Mouse (Mus musculus) brain, adult 2 months (tissue): ENCODE data around the gene Selenon.
"Not testable (repeated sequence)": the region's sequence is repeated elsewhere in the genome, so short reads cannot be mapped to it uniquely, and the experiment has no call there.

Experiments used
- DNase-seq: peaks from one replicate; pipeline ENCODE4 v3.0.0; 2011; ENCODE audit warnings: low read depth, low spot score

Selenon gene

DNA sequence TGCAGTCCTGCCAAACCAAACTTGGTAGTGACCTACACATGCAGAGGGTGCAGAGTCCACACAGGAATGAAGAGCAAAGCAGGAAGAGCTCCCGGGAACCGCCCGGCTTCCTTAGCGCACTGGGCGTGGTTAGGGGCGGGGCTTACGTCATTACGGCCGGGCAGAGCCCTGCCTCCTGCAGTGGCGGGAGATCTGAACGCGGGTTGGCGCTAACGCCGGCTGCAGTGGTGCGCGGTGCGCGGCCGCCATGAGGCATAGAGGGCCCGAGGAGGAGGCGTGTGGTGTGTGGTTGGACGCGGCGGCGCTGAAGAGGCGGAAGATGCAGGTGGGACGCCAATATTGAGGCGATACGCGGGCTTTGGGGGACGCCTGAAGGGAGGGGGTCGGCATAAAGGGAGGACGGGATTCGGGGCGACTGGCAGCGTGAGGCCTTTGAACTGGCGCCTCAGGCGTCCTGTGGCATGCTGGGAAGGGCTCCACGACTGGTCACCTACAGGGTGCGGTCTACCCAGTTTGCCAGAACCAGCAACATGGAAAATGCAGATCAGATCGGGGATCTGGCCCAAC lies 41.0 kb downstream of the Selenon start, which contains the start of gene Aunip:
Gene Aunip (plus strand): TSS at position 155 of the 567 bp plus-strand sequence.
- DNase-seq = peak; percentile 95

DNA sequence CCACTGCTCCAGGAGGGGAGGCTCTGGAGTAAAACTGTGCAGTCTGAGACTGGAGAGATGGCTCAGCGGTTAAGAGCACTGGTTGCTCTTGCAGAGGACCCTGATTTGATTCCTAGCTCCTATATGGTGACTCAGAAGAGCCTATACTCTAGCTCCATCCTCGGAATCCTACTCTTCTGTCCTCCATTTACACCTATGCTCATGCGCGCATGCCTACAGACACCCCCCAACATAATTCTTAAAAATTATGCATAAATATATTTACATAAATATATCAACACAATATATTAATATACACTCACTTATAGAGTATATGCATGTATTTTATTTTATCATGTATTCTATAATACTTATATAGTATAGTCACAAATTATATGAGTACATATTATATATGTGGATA lies 41.6 kb downstream of the Selenon start:
- DNase-seq = no peak

DNA sequence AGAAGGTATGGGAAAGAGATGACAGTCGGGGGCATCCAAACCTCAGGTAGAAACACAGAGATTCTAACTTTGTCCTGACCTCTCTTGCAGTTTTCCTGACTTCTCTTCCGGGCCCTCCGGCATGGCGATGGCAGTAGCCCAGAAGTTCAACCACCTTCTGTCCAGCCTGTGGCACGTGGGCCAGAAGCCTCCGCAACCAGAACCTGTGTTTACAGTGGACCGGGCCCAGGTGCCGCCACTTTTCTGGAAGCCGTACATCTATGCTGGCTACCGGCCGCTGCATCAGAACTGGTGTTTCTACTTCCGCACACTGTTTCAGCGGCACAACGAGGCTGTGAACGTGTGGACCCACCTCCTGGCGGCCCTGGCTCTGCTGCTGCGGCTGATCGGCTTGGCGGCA lies 45.3 kb downstream of the Selenon start:
- DNase-seq = no peak

DNA sequence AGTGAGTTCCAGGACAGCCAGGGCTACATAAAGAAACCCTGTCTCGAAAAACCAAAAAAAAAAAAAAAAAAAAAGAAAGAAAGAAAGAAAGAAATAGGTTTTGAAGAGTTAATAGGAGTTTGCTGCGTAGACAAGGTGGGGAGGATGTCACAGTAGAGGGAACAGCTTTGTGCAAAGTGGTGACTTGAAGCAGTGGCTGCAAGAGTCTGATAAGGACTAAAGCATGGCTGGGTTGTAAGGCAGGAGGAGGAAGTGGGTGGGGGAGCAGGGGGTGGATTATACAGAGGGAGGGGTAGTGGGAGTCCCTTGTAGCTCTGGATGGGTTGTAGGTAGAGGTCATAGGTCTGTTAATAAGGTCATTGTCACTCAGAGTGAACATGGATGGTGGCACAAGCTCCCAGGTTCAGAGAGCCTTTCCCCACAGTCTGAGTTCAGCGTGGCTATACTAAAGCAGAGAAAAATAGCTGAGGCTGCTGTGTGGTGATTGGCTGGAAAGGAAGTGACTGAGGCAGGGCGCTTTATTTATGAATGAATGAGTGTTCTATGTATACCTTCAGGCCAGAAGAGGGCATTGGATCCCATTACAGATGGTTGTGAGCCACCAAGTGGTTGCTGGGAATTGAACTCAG lies 45.9 kb downstream of the Selenon start:
- no peak for DNase-seq

DNA sequence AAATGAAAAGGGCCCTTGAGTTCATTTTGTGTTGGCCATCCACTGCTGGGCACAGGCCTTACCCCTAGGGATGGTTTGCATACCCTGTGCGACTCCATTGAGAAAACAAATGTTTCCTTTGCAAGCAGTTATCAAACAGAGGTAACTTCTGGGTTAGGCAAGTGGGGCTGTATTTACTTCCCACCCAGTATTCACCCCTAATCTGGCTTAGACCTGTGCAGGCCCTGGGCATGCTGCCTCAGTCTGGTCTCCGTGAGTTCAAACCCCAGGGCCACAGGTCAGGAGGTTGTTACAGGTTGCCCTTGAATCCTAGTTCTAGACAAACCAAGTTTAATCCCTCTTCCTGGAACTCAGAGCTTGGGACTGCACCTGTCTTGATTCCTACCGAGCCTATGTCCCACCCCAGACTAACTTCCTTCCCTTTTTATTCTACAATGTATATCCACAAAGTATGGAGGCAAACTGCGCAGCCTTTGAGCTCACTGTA lies 46.6 kb downstream of the Selenon start:
- no peak for DNase-seq

DNA sequence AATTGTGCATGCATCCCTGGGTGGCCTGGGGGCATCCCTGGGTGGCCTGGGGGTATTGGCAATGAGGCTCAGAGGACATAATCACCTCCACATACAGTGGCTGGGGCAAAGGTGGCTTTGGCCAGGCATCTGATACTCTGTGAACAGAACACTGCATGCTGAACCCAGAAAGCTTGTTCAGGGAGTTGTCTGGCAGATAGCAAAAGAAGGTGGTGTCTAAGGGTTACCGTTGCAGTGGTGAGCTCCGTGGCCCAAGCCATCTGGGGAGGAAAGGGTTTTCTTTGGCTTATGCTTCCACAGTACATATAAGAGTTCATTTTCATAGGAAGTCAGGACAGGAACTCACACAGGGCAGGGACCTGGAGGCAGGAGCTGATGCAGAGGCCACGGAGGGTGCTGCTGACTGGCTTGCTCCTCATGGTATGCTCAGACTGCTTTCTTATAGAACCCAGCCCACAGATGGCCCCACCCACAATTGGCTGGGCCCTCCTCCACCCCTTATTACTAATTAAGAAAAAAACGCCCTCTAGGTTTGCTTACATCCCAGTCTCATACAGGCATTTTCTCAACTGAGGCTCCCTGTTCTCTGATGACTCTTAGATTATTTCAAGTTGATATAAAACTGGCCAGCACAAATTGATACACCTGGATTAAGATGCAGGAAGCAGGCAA lies 48.1 kb downstream of the Selenon start:
- DNase-seq = no peak

DNA sequence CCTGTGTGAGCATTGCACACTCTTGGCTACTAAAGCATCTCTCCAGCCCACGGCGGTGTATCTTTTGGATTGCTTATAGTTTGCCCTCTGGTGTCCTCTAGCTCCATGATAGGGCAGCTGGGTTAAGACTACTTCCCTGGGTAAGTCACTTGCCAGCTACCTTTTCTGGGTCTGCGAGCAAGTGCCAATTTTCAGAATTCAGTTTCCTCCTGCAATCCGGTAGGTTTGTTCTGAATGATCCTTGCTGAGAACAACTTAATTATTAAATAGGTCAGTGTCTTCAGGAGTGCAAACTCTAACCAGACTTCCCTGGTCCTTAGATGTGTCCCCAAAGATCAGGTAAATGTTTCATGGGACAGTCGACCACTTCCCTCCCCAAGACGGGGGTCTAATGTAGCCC lies 50.9 kb downstream of the Selenon start:
- no peak for DNase-seq

DNA sequence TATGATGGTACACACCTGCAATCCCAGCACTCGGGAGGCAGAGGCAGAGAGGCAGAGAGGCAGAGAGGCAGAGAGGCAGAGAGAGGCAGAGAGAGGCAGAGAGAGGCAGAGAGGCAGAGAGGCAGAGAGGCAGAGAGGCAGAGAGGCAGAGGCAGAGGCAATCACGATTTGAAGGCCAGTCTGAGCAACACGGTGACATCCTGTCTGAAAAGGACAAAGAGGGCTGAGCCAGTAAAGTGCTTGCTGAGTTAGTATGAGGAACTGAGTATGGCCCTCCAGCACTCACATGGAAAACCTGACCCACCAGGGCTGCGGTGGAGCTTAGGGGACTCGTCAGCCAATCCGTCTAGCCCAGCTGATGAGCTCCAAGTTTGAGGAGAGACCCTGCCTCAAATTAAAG lies 53.0 kb downstream of the Selenon start:
- DNase-seq = not testable (repeated sequence)

DNA sequence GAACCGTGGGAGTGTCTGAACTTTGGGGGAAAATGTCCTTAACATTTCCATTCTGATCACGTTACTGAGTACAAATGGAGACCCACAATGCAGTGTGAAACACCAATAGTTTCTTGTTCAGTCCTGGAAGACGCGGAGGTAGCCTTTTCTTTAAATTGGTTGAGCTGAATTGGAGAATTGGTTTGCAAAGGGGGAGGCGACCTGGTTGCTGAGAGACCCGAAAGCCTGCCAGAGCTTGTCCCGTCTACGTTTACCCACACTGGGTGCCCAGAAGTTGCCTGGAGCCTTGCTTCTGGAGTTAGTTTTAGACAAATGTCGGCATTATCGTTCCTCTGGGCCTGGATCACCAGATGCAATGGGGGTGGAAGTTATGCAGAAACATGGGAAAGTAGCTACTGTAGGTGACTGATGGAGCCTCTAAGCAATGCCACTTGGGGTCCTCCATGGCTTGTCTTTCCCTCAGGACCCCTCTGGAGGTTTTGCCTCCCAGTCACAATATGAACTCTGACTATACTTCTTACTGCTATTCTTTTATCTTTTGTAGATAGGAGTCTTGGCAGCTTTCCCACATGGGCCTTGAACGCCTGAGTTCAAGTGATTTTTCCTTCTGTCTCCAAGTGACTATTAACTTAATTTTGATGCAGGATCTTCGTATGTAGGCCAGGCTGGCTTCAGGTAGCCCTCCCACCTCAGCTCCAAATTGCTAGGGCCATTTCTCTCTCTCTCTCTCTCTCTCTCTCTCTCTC lies 53.8 kb downstream of the Selenon start:
- DNase-seq = peak; percentile 65

DNA sequence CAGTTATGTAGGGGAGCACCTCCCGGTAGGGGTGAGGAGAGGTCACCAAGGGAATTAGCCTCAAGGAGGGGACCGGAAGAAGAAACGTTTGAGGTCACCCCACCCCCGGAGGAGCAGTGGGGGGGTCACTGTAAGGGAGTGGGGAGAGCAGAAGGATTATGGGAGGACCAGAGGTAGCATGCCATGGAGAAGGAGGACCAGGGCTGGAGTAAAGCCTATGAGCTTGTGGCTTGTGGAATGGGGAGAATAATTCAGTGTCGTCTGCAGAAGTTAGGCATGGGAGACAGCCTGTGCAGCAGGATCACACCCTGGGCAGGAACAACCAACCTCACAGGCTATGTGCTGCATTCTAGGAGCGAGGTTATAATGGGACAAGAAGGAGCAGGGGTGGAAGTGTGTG lies 54.7 kb downstream of the Selenon start:
- DNase-seq = peak; percentile 73

DNA sequence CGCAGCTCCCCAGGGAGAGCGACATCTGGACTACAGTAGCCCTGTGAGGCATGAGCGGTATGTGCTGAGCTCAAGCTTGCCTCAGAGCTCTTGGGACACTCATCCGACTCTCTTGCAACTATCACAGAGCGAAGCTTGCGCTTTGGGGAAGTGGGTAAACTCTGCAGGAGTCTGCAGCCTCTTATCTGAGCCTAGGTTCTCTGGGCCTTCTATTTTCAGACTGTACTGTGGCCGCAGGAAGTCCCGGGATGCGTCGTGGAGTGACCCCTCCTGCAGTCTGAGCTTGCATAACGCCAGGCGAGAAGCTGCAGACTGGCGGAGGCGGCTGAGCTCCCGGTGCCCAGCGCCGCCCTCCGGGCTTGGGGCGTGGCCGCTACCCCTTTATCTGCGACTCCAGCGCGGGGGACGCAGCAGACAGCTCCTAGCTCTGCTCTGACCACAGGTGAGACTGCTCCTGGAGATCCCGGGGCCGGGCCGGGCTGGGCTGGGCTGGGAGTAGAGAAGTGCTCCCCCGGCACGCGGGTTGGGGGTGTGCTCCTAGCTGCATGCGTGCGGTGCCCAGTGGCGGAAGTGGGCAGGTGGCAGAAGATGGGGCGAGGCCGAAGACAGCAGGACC lies 55.3 kb downstream of the Selenon start, which contains the start of gene Paqr7:
Gene Paqr7 (plus strand): TSS at position 103 of the 616 bp plus-strand sequence.
- DNase-seq = peak; percentile 93

DNA sequence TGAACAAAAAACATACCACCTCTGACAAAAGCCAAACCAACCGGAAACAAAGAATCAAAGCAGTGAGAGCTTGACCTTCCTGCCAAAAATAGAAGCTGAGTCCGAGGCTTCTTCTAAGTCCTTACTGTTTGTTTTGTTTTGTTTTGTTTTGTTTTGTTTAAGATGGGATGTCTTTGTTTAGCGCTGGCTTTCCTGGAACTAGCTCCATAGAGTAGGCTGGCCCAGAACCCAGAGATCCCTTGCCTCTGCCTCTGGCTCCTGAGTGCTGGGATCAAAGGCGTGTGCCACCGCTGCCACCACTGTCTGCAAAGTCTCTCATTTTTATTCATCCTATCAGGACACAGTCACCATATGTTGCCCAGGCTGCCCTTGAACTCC lies 56.4 kb downstream of the Selenon start:
- DNase-seq = no peak

DNA sequence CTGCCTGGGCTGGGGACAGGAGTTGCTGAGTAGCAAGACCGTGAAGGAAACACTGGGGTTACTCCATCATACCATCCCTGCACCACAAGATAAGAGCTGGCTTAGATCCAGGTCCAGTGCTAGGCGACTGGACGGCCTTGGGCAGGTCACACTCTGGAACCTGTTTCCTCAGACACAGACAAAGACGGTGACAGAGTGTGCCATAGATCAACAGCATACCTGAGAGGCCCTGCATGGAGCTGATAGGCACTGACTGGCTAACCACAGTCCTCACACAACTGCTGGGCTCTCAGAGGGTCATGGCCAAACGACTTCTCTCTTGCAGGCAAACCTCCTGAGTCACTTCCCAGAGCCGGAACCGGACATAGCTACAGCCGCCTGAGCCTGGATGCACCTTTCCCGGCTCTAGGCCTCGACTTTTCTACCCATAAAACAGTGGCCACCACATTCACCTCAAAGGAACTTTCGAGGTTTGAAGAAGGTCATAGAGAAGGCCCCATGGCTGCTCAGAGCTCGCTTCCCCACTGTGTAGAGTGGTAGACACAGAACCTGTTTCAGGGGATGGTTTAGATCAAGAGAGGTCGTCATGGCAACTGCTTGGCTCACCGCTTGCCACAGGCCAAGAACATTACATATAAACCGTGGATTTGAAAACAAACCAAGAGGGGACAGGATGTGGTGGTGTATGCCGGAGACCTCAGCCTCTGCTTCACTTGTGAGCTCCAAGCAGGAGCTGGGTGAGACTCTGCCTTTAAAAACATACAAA lies 57.0 kb downstream of the Selenon start:
- peak; percentile 62 for DNase-seq

DNA sequence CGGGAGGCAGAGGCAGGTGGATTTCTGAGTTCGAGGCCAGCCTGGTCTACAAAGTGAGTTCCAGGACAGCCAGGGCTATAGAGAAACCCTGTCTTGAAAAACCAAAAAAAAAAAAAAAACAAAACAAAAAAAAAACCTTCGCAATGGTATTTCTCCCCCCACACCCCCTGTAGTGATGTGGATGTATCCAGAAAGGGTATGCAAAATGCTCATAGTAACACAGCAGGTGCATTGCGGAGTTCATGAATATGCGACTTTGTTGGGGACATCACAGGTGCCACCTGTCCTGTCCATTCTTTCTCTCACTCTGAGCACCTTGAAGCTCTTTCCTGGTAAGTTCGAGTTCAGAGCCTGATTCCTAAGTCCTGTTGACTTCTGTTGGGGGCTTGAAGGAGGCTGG lies 57.8 kb downstream of the Selenon start:
- not testable (repeated sequence) for DNase-seq

DNA sequence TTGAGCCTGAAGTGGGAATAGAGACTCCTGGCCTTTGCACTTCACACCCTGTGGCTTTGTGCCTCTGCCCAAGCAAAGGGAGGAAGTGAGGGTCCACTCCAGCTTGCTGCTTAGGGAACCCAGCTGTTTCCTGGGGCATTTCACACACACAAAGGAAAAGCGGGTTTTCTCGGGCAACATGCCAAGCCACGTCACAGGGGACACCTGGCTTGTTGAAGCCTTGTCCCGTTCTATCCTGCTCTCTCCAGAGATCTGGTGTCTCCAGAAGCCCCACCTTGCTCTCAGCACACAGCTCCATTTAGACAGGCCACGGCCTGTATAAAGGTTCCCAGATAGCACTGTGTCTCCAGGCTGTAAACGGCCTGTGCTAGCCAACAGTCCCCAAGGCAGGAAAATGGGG lies 60.2 kb downstream of the Selenon start:
- DNase-seq = no peak

DNA sequence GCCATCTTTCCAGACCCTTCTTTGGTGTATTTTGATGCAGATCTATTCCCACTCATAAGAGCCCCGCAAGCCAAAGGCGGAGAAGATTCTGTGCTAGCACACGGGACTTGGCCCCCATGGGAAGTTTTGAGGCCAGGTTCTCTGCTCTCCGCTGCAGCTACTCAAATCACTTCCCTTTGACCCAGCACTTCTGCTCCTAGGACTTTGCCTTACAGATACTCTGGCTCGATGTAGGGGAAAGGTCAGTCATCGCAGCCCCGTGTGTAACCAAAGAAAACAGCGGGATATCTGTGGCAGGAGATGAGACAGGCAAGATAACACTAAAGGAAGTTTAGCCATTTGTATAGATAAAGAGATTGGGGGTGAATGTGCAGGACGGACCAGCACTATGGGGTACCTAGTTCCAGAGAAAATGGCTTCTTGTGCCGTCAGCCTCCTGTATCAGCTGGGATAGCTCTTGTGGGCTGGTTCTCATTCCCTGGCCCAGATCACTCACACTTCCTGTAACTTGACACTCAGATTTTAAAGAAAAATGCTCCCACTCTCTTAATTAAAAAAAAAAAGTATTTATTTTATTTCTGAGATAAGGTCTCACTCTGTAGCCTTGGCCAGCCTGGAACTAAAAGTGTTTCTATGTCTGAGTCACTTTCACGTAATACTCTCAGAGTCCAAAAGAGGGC lies 61.8 kb downstream of the Selenon start:
- no peak for DNase-seq

DNA sequence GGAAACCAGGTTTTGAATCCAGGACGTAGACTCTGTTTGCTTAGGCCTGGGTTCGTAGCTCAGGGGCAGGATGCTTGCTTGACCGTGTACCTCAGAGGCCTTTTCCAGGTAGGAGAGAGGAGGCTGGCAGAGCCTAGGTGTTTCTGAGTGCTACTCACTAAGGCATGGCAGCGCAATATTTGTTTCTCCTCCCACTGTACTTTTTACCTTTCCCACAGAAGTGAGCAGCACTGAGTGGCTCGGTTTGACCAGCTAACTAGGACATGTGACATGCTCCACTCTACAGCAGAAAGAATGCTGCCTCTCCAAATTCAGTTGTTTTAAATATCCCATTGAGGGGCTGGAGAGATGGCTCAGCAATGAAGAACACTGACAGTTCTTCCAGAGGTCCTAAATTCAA lies 63.8 kb downstream of the Selenon start:
- no peak for DNase-seq
